ENCODE assay signal across 10 mouse cellular contexts in genomic region chr1:64853738-64854730, GRCm38 (mm10).
DNase-seq lines count a peak whose midpoint lies in the region; ATAC-seq and TF ChIP-seq lines count a peak whose summit lies in the region.
"Had no signal": no experiment of that assay in that cellular context is flagged by ENCODE, and none has a peak within 500 bp of the region (broad histone marks: within the 10 kb centered on the region; RNA-seq: fewer than 3 reads in every experiment).

No protein-coding gene starts in this region.

- H3K9ac ChIP-seq in forebrain, embryonic 11.5 days (ENCODE audit: low read length) = no peak overlapping the region; the same call in 1 of the 2 replicates
- no peak overlapping the region for H3K9ac ChIP-seq in stomach, postnatal 0 days (ENCODE audit: low read length)
- H3K9ac ChIP-seq: limb, embryonic 13.5 days had no signal

- H3K4me3 ChIP-seq in forebrain, embryonic 11.5 days (ENCODE audit: low read depth, low read length) = no peak overlapping the region
- no peak overlapping the region for H3K4me3 ChIP-seq in stomach, postnatal 0 days (ENCODE audit: low read depth, low read length)
- no peak overlapping the region for H3K4me3 ChIP-seq in limb, embryonic 10.5 days
- H3K4me3 ChIP-seq: limb, embryonic 13.5 days had no signal

- peak; percentile 47 for DNase-seq in testis, postnatal 10 days (ENCODE audit: low spot score)
- DNase-seq in testis, postnatal 14 days (ENCODE audit: low spot score) = no peak
- peak; percentile 69 for DNase-seq in forebrain, embryonic 11.5 days (ENCODE audit: low spot score)
- peak; percentile 75 for DNase-seq in lung, postnatal 36 days
- no peak for DNase-seq in stomach, postnatal 0 days (ENCODE audit: low spot score)
- no peak for DNase-seq in T-cell, adult 2 months (ENCODE audit: low spot score)
- DNase-seq in limb, embryonic 10.5 days (ENCODE audit: low spot score) = no peak
- DNase-seq in thymus, postnatal 36 days = no peak

- H3K36me3 ChIP-seq in forebrain, embryonic 11.5 days (ENCODE audit: control insufficient read depth, insufficient read depth, low read length) = no peaks in the 10 kb centered on the region
- no peaks in the 10 kb centered on the region for H3K36me3 ChIP-seq in stomach, postnatal 0 days (ENCODE audit: control insufficient read depth, insufficient read depth, low read length)
- no peaks in the 10 kb centered on the region for H3K36me3 ChIP-seq in limb, embryonic 10.5 days
- H3K36me3 ChIP-seq: limb, embryonic 13.5 days had no signal

- no peak overlapping the region for H3K4me2 ChIP-seq in forebrain, embryonic 11.5 days (ENCODE audit: low read depth, low read length, severe bottlenecking)
- no peak overlapping the region for H3K4me2 ChIP-seq in stomach, postnatal 0 days (replicated peaks; ENCODE audit: low read depth)
- H3K4me2 ChIP-seq: limb, embryonic 13.5 days had no signal

- ATAC-seq in forebrain, embryonic 11.5 days (replicated peaks; ENCODE audit: low FRiP score) = peak; percentile 92
- ATAC-seq in stomach, postnatal 0 days (ENCODE audit: low FRiP score, low TSS enrichment) = no peak
- ATAC-seq: Patski had no signal

- peaks cover 2% of the 10 kb centered on the region; the same call in 1 of the 2 replicates for H3K27me3 ChIP-seq in forebrain, embryonic 11.5 days (ENCODE audit: control insufficient read depth, insufficient read depth, low read length)
- no peaks in the 10 kb centered on the region for H3K27me3 ChIP-seq in stomach, postnatal 0 days (ENCODE audit: control insufficient read depth, insufficient read depth, low read length)
- H3K27me3 ChIP-seq in limb, embryonic 10.5 days (ENCODE audit: low read depth, poor library complexity, severe bottlenecking) = peaks cover 36% of the 10 kb centered on the region; the same call in 1 of the 2 replicates
- H3K27me3 ChIP-seq: limb, embryonic 13.5 days; Patski had no signal

- WGBS in forebrain, embryonic 11.5 days = 20% methylated on average over 5 of the region's 5 CpGs
- 65% methylated on average over 5 of the region's 5 CpGs for WGBS in stomach, postnatal 0 days
- WGBS in limb, embryonic 10.5 days = 72% methylated on average over 5 of the region's 5 CpGs

- no peak for TF ChIP-seq CTCF in stomach, postnatal 0 days (IDR thresholded peaks at IDR 0.05; ENCODE audit: low read depth)

- no peaks in the 10 kb centered on the region for H3K9me3 ChIP-seq in forebrain, embryonic 11.5 days (ENCODE audit: control insufficient read depth, low read length)
- H3K9me3 ChIP-seq in stomach, postnatal 0 days (ENCODE audit: control insufficient read depth, low read length) = no peaks in the 10 kb centered on the region
- no peaks in the 10 kb centered on the region for H3K9me3 ChIP-seq in limb, embryonic 10.5 days (replicated peaks)
- H3K9me3 ChIP-seq: limb, embryonic 13.5 days had no signal

- TF ChIP-seq EP300 in stomach, postnatal 0 days (optimal IDR thresholded peaks at IDR 0.05) = no peak

- peak overlapping the region; percentile 74 for H3K27ac ChIP-seq in forebrain, embryonic 11.5 days (ENCODE audit: low read depth, low read length)
- no peak overlapping the region for H3K27ac ChIP-seq in stomach, postnatal 0 days (replicated peaks)
- no peak overlapping the region for H3K27ac ChIP-seq in limb, embryonic 10.5 days
- H3K27ac ChIP-seq: limb, embryonic 13.5 days had no signal

- H3K4me1 ChIP-seq in forebrain, embryonic 11.5 days (replicated peaks; ENCODE audit: control insufficient read depth, insufficient read depth, low read length) = peaks cover 24% of the 10 kb centered on the region; the same call in 1 of the 2 replicates
- H3K4me1 ChIP-seq in stomach, postnatal 0 days (replicated peaks; ENCODE audit: control insufficient read depth, insufficient read depth) = no peaks in the 10 kb centered on the region
- H3K4me1 ChIP-seq in limb, embryonic 10.5 days = peaks cover 6% of the 10 kb centered on the region; the same call in 1 of the 2 replicates

Comparison
In these comparisons a context has a peak if more than half of its experiments do, and no peak if none do; other contexts are left out.
1. DNase-seq: peak in testis, postnatal 10 days (single experiment), forebrain, embryonic 11.5 days (single experiment) and lung, postnatal 36 days (single experiment); none in testis, postnatal 14 days (single experiment), stomach, postnatal 0 days (single experiment), T-cell, adult 2 months (single experiment), limb, embryonic 10.5 days (single experiment) and thymus, postnatal 36 days (0 of 2).